Comparison of ENCODE assay signal across 24 mouse cellular contexts in genomic region chr14:48633141-48633540, GRCm38 (mm10). TPM values are rescaled to one million over a fixed set of nuclear protein-coding genes. Genes with fewer than 3 reads are reported as not detected.
"Had no signal": no experiment of that assay in that cellular context is flagged by ENCODE, and none has a peak within 500 bp of the region (broad histone marks: within the 10 kb centered on the region; RNA-seq: fewer than 3 reads in every experiment).

No protein-coding gene starts in this region.

- H3K27ac ChIP-seq: neural tube, embryonic 13.5 days; neural tube, embryonic 15.5 days; stomach, embryonic 15.5 days; stomach, postnatal 0 days had no signal

- H3K4me2 ChIP-seq: neural tube, embryonic 13.5 days; neural tube, embryonic 15.5 days; stomach, embryonic 15.5 days had no signal

- H3K27me3 ChIP-seq: neural tube, embryonic 13.5 days; neural tube, embryonic 15.5 days; stomach, embryonic 15.5 days had no signal

- H3K9me3 ChIP-seq: neural tube, embryonic 13.5 days; neural tube, embryonic 15.5 days; stomach, embryonic 15.5 days had no signal

- H3K4me1 ChIP-seq: neural tube, embryonic 13.5 days; neural tube, embryonic 15.5 days; stomach, embryonic 15.5 days had no signal

- H3K9ac ChIP-seq: neural tube, embryonic 13.5 days; neural tube, embryonic 15.5 days; stomach, embryonic 15.5 days had no signal

- H3K4me3 ChIP-seq: neural tube, embryonic 13.5 days; neural tube, embryonic 15.5 days; stomach, embryonic 15.5 days had no signal

- DNase-seq: retina, postnatal 1 day; right cerebral cortex, adult 18-20 months; right cerebral cortex, postnatal 14 days; right cerebral cortex, postnatal 25 days; right cerebral cortex, postnatal 4 days; thymus, adult 18-20 months; thymus, adult 2 months; thymus, postnatal 14 days; thymus, postnatal 25 days; thymus, postnatal 36 days; thymus, postnatal 4 days had no signal

- H3K36me3 ChIP-seq: neural tube, embryonic 13.5 days; neural tube, embryonic 15.5 days; stomach, embryonic 15.5 days had no signal

RNA-seq across cellular contexts. Expression of gene Otx2, which starts 40.5 kb away (rescaled TPM):
- total RNA-seq: neutrophil, adult 5-6 weeks had no signal
- polyA plus RNA-seq: neural tube, embryonic 13.5 days; neural tube, embryonic 14.5 days; small intestine, adult 2 months; spleen, adult 2 months; stomach, embryonic 14.5 days; stomach, embryonic 16.5 days; stomach, postnatal 0 days; testis, adult 2 months; thymus, adult 2 months; thymus, postnatal 0 days; urinary bladder, adult 2 months had no signal
